Mouse (Mus musculus): ENCODE data around the gene Spata6. TPM values are rescaled to one million over a fixed set of nuclear protein-coding genes. Genes with fewer than 3 reads are reported as not detected.

Gene Spata6
- polyA plus RNA-seq, 2 experiments: 21.0 to 21.2 TPM

DNA sequence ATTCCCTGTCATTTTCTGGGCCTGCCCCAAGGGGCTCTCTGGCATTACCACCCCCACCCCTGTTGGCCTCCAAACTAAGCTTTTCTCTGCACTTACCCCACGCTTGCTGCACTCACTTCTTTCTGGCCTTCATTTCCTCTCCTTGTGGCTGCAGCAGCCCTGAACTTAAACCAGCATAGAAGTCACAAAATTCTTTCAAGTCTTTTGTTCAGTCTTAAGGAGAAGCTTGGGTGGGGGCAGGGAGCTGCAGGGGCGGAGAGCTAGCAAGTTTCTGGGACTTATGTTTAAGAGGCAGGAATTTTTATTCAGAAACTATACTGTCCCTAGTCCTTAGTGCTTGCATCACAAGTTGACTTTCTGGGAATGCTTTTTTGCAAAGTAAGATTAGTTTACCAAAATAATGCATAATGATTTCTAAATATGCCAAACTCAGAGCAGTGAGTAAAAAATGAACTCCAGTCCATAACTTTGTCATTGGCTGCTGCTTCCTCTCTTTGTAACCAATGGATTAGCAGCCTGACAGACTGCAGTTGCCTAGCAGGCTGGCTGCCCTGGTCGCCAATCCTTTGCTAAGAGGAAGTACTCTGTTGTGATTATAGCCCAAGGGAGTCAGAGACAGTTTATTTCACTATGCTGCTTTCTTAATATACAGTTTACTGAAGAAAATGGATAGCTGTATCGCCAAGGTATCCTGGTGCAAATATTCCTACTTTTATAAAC, 1.5 kb downstream of the Spata6 start:
- 15% methylated on average over 4 of the region's 4 CpGs for WGBS
- Histone ChIP-seq H3K36me3 (ENCODE audit: control insufficient read depth, insufficient read depth, low read length) (no peaks in the 10 kb centered on the region), H3K4me1 (ENCODE audit: control insufficient read depth, insufficient read depth, low read length) (peaks cover 12% of the 10 kb centered on the region), H3K9ac (ENCODE audit: low read depth, low read length, severe bottlenecking) (peak overlapping the region; percentile 75), H3K27me3 (ENCODE audit: control insufficient read depth, insufficient read depth, low read length) (no peaks in the 10 kb centered on the region), H3K9me3 (ENCODE audit: control insufficient read depth, low read length) (no peaks in the 10 kb centered on the region), H3K4me3 (replicated peaks; ENCODE audit: low read length) (peak overlapping the region; percentile 81), H3K27ac (replicated peaks; ENCODE audit: low read depth, low read length) (peak overlapping the region; percentile 78), H3K4me2 (replicated peaks; ENCODE audit: low read depth, low read length, severe bottlenecking) (peak overlapping the region; percentile 60)
- TF ChIP-seq POLR2A (IDR thresholded peaks at IDR 0.05; ENCODE audit: borderline replicate concordance, extremely low read depth, insufficient read depth, insufficient read length): no peak
- ATAC-seq (ENCODE audit: low FRiP score, low read depth): peak; percentile 42; the same call in 1 of the 2 replicates
- peak; percentile 34 for DNase-seq (ENCODE audit: low spot score)

DNA sequence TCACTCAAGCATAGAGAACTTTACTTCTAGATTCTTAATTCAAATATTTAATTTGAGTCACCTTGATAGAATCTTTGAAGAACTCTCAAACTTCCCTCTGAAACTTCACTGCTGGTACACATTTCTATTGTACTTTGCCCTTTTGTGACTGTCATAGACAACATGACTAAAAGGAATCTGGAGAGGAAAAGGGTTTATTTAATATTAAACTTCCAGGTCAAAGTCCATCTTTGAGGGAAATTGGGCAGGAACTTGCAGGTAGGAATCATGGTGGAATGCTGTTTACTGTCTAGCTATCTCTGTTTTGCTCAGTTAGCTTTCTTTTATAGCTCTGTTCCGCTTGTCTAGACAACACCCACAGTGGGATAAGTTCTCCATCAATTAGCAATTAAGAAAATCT, 17.8 kb downstream of the Spata6 start:
- Histone ChIP-seq H3K4me2 (replicated peaks; ENCODE audit: low read depth, low read length, severe bottlenecking) (no peak overlapping the region), H3K9me3 (ENCODE audit: control insufficient read depth, low read length) (no peaks in the 10 kb centered on the region), H3K27me3 (ENCODE audit: control insufficient read depth, insufficient read depth, low read length) (no peaks in the 10 kb centered on the region), H3K9ac (ENCODE audit: low read depth, low read length, severe bottlenecking) (no peak overlapping the region), H3K4me3 (replicated peaks; ENCODE audit: low read length) (no peak overlapping the region), H3K36me3 (ENCODE audit: control insufficient read depth, insufficient read depth, low read length) (no peaks in the 10 kb centered on the region), H3K4me1 (ENCODE audit: control insufficient read depth, insufficient read depth, low read length) (no peaks in the 10 kb centered on the region), H3K27ac (replicated peaks; ENCODE audit: low read depth, low read length) (no peak overlapping the region)
- WGBS: 87% methylated on average over 1 of the region's 1 CpGs
- no peak for TF ChIP-seq POLR2A (IDR thresholded peaks at IDR 0.05; ENCODE audit: borderline replicate concordance, extremely low read depth, insufficient read depth, insufficient read length)
- ATAC-seq (ENCODE audit: low FRiP score, low read depth): no peak
- DNase-seq (ENCODE audit: low spot score): no peak

DNA sequence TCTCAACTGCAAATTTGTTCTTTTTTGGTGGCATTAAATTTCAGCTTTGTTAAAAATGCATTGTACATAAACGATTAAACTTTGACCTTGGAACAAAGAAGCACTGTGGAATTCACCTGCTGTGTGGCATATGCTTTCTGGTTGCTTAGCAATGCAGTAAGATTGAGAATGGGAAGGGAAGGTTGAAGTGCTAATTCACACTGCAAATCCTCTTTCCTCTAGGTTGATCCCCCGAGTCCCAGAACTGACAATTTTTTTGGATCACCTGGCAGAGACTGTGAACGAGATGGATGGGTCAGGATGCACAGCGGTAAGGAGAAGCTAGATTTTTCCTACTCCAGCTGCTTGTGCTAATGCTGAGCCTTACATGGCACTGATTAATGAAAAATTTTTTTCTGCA, 60.7 kb downstream of the Spata6 start:
- Histone ChIP-seq H3K4me1 (ENCODE audit: control insufficient read depth, insufficient read depth, low read length) (peaks cover 5% of the 10 kb centered on the region; the same call in 1 of the 2 replicates), H3K4me3 (replicated peaks; ENCODE audit: low read length) (no peak overlapping the region), H3K4me2 (replicated peaks; ENCODE audit: low read depth, low read length, severe bottlenecking) (no peak overlapping the region), H3K27ac (replicated peaks; ENCODE audit: low read depth, low read length) (no peak overlapping the region), H3K36me3 (ENCODE audit: control insufficient read depth, insufficient read depth, low read length) (no peaks in the 10 kb centered on the region), H3K27me3 (ENCODE audit: control insufficient read depth, insufficient read depth, low read length) (no peaks in the 10 kb centered on the region), H3K9me3 (ENCODE audit: control insufficient read depth, low read length) (no peaks in the 10 kb centered on the region), H3K9ac (ENCODE audit: low read depth, low read length, severe bottlenecking) (no peak overlapping the region)
- 66% methylated on average over 4 of the region's 4 CpGs for WGBS
- no peak for TF ChIP-seq POLR2A (IDR thresholded peaks at IDR 0.05; ENCODE audit: borderline replicate concordance, extremely low read depth, insufficient read depth, insufficient read length)
- DNase-seq (ENCODE audit: low spot score) (no peak), ATAC-seq (ENCODE audit: low FRiP score, low read depth) (no peak)

DNA sequence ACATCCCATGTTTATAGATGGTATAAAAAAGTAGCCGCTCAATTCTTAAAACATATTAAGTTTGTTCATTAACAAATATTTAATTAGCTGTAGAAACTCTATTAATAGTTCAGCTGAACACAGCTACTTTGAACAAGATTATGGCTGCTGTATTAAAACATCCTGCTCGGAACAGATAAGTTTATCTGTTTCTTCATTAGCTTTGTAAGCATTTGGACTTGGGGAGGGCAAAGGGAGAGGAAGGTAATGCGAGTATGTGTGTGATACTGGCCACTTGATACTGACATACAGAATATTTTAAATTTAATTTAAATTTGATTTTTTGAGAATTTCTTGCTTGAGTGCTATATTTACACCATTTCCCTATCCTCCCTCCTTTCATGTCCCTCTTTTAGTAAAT, 80.1 kb downstream of the Spata6 start:
- 84% methylated on average over 3 of the region's 3 CpGs for WGBS

DNA sequence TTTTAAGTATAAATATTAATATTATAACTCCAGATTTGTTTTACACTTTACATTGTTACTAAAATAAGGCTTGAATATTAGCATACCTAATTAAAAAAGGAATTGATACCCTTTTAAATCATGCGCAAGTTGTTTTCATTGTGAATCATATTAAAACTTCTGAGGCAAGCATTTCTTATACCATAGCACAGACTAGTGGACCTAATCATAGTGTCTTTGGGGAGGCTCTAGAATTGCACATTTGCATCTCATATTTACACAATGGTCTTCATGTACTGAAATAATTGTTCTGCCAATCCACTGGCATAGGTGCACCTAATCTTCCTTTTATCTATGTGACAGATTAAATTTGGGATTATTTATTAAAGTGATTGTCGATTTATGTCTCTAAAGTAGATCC, 83.4 kb downstream of the Spata6 start:
- no peak for TF ChIP-seq POLR2A (IDR thresholded peaks at IDR 0.05; ENCODE audit: borderline replicate concordance, extremely low read depth, insufficient read depth, insufficient read length)
- Histone ChIP-seq H3K9me3 (ENCODE audit: control insufficient read depth, low read length) (no peaks in the 10 kb centered on the region), H3K27me3 (ENCODE audit: control insufficient read depth, insufficient read depth, low read length) (no peaks in the 10 kb centered on the region), H3K27ac (replicated peaks; ENCODE audit: low read depth, low read length) (no peak overlapping the region), H3K4me1 (ENCODE audit: control insufficient read depth, insufficient read depth, low read length) (no peaks in the 10 kb centered on the region), H3K36me3 (ENCODE audit: control insufficient read depth, insufficient read depth, low read length) (no peaks in the 10 kb centered on the region), H3K4me3 (replicated peaks; ENCODE audit: low read length) (no peak overlapping the region), H3K4me2 (replicated peaks; ENCODE audit: low read depth, low read length, severe bottlenecking) (no peak overlapping the region), H3K9ac (ENCODE audit: low read depth, low read length, severe bottlenecking) (no peak overlapping the region)
- 85% methylated on average over 2 of the region's 2 CpGs for WGBS
- DNase-seq (ENCODE audit: low spot score): no peak
- no peak for ATAC-seq (ENCODE audit: low FRiP score, low read depth)

More for the DNA sequence above, 80.1 kb downstream of the Spata6 start:
- Histone ChIP-seq H3K9me3 (ENCODE audit: control insufficient read depth, low read length) (no peaks in the 10 kb centered on the region), H3K4me1 (ENCODE audit: control insufficient read depth, insufficient read depth, low read length) (no peaks in the 10 kb centered on the region), H3K4me3 (replicated peaks; ENCODE audit: low read length) (no peak overlapping the region), H3K36me3 (ENCODE audit: control insufficient read depth, insufficient read depth, low read length) (peaks cover 5% of the 10 kb centered on the region; the same call in 1 of the 2 replicates), H3K27me3 (ENCODE audit: control insufficient read depth, insufficient read depth, low read length) (no peaks in the 10 kb centered on the region), H3K9ac (ENCODE audit: low read depth, low read length, severe bottlenecking) (no peak overlapping the region), H3K27ac (replicated peaks; ENCODE audit: low read depth, low read length) (no peak overlapping the region), H3K4me2 (replicated peaks; ENCODE audit: low read depth, low read length, severe bottlenecking) (no peak overlapping the region)
- ATAC-seq (ENCODE audit: low FRiP score, low read depth) (no peak), DNase-seq (ENCODE audit: low spot score) (no peak)
- no peak for TF ChIP-seq POLR2A (IDR thresholded peaks at IDR 0.05; ENCODE audit: borderline replicate concordance, extremely low read depth, insufficient read depth, insufficient read length)

Data from limb, embryonic 14.5 days (tissue).